Mouse (Mus musculus): ENCODE measurements around the gene Gpr89. TPM values are rescaled to one million over a fixed set of nuclear protein-coding genes. Genes with fewer than 3 reads are reported as not detected.

The Gpr89 gene
- polyA plus RNA-seq, 1 experiment: 21.4 TPM

DNA sequence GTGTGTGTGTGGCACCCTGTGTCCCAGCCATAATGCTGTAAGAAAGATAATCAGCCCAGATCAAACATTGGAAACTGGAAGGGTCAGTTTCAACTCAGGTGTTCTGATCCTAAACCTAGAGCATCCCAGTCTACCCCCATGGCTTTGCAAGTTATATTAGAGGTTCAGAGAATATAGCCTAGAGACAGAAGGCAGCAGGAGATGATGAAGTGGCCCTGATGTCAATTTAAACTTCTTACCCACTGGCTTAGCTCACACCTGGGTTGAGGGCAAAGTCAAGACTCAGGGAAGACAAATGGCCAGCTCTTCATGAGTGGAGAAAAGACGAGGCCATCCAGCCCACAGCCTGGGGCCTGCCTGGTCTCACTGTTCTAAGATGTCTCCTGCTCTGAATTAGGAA is 76.2 kb downstream of the Gpr89 start, which contains the start of the genes Pdzk1 and Cd160:
Pdzk1 (plus strand) TSS at position 301 of the 400 bp plus-strand sequence.
Cd160 (minus strand) TSS at position 368 of the 400 bp plus-strand sequence.
- H3K4me3 ChIP-seq (ENCODE audit: insufficient read depth, low read length): no peak within 1 kb of the TSS
- no peaks in the 10 kb centered on the region for H3K4me1 ChIP-seq (ENCODE audit: control insufficient read depth, insufficient read depth, low read length)
- H3K27ac ChIP-seq (ENCODE audit: insufficient read depth, low read depth, low read length): no peak within 1 kb of the TSS
- no peak for TF ChIP-seq POLR2A (IDR thresholded peaks at IDR 0.05; ENCODE audit: borderline replicate concordance, low read depth, low read length)
- no peak for TF ChIP-seq CTCF (IDR thresholded peaks at IDR 0.05; ENCODE audit: low read depth, low read length)

DNA sequence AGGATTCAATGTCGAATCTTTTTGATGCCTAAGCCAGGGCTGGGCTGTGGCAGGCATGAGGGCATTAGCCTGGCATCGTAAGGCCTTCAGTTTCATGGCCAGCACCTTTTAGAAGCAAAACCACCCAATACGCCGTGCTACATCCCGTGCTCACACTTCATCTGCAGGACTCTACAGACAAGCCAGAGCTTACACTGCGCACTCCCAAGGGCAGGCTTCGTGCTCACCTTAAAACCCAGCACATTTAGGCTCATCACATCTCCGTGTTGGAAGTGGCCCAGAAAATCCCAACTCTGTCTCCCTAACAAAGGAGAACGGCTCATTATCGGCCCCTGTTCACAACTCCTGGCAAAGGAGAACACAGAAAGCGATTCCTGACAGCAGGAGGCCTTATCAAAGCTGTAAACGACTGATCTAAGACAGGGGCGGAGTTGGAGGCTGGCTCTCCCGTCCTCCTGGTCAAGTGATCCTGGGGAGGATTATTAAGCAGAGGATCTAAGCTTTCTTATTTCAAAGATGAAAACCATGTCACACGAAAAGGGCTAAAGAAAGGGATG is 76.8 kb downstream of the Gpr89 start:
- TF ChIP-seq POLR2A (IDR thresholded peaks at IDR 0.05; ENCODE audit: borderline replicate concordance, low read depth, low read length) (no peak), CTCF (IDR thresholded peaks at IDR 0.05; ENCODE audit: low read depth, low read length) (no peak)
- no peak overlapping the region for H3K4me3 ChIP-seq (ENCODE audit: insufficient read depth, low read length)
- no peak overlapping the region for H3K27ac ChIP-seq (ENCODE audit: insufficient read depth, low read depth, low read length)
- H3K4me1 ChIP-seq (ENCODE audit: control insufficient read depth, insufficient read depth, low read length): no peaks in the 10 kb centered on the region

DNA sequence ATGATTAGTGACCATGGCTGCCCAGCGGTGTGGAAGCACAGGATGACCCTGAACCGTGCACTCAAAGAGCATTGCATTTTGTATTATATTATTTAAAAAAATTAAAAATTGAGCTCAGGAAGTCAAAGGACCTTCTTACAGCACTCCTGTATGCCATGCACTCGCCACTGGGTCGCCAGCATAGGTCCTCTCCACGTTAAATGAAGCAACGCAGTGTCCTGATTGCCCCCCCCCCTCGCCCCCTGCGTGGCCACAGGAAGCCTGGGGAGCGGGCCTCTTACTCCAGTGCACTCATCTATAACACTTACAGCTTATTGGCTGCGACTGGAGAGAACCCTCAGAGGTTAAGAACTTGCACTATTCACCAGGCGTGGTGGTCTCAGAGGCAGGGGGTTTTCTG is 79.9 kb downstream of the Gpr89 start:
- TF ChIP-seq CTCF (IDR thresholded peaks at IDR 0.05; ENCODE audit: low read depth, low read length) (no peak), POLR2A (IDR thresholded peaks at IDR 0.05; ENCODE audit: borderline replicate concordance, low read depth, low read length) (no peak)
- Histone ChIP-seq H3K27ac (ENCODE audit: insufficient read depth, low read depth, low read length) (no peak overlapping the region), H3K4me3 (ENCODE audit: insufficient read depth, low read length) (no peak overlapping the region), H3K4me1 (ENCODE audit: control insufficient read depth, insufficient read depth, low read length) (peaks cover 7% of the 10 kb centered on the region)

DNA sequence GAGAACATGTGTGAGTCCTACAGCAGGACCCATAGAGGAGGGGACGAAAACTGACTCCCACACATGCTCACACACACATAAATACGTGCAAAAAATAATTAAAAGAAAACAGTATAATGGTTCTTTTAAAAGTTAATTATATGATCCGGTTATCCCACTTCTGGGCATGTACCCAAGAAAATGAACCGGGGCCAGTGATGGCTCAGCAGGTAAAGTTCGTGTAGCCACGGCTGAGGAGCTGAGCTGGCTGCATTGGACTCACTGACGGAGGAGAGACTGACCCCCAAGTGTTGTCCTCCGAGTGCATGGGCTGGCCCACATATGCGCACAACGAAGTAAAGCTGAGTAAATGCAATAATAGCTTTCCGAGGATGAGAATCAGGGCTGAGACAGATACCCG is 80.5 kb downstream of the Gpr89 start:
- H3K4me3 ChIP-seq (ENCODE audit: insufficient read depth, low read length): no peak overlapping the region
- H3K27ac ChIP-seq (ENCODE audit: insufficient read depth, low read depth, low read length): no peak overlapping the region
- H3K4me1 ChIP-seq (ENCODE audit: control insufficient read depth, insufficient read depth, low read length): peaks cover 13% of the 10 kb centered on the region
- no peak for TF ChIP-seq POLR2A (IDR thresholded peaks at IDR 0.05; ENCODE audit: borderline replicate concordance, low read depth, low read length)

DNA sequence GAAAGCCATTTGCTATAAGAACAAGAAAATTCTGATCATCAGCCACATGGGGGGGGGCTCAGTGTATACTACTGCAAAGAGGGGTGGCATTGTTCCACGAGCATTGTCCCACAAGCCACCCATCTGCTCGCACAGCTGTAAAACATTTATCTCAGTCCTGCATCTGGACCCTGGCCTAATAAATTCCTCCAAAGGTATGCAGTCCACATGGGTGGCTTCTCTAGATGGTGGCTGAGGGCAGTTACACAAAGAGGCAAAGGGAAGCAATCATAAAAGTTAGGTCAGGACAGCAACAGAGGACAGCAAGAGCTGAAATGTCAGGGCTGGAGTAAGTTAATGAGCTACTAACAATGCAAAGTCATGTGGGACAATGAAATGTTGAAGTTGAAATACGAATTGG is 81.4 kb downstream of the Gpr89 start:
- peaks cover 13% of the 10 kb centered on the region for H3K4me1 ChIP-seq (ENCODE audit: control insufficient read depth, insufficient read depth, low read length)
- TF ChIP-seq POLR2A (IDR thresholded peaks at IDR 0.05; ENCODE audit: borderline replicate concordance, low read depth, low read length) (no peak), CTCF (IDR thresholded peaks at IDR 0.05; ENCODE audit: low read depth, low read length) (no peak)
- no peak overlapping the region for H3K27ac ChIP-seq (ENCODE audit: insufficient read depth, low read depth, low read length)
- H3K4me3 ChIP-seq (ENCODE audit: insufficient read depth, low read length): no peak overlapping the region

DNA sequence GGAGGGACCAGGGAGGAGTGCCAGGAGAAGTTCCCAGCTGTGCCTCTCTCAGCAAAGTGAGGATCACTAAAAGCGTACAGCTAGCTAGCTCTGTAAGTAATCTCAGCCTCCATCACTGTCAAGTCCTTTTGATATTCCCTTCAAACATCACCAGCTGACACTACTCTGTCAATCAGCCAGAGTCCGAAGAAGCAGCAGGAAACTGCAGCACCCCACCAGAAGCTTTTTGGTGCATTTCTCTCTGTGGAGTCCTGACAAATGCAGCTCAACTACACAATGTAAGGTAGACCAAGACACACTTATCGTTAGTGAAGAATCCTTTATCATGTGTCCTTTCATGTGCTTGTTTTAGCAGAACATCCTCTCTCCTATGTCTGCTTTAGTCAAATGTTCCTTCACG is 83.6 kb downstream of the Gpr89 start:
- H3K4me1 ChIP-seq (ENCODE audit: control insufficient read depth, insufficient read depth, low read length): peaks cover 13% of the 10 kb centered on the region
- H3K27ac ChIP-seq (ENCODE audit: insufficient read depth, low read depth, low read length): no peak overlapping the region
- no peak overlapping the region for H3K4me3 ChIP-seq (ENCODE audit: insufficient read depth, low read length)
- TF ChIP-seq POLR2A (IDR thresholded peaks at IDR 0.05; ENCODE audit: borderline replicate concordance, low read depth, low read length) (no peak), CTCF (IDR thresholded peaks at IDR 0.05; ENCODE audit: low read depth, low read length) (no peak)

DNA sequence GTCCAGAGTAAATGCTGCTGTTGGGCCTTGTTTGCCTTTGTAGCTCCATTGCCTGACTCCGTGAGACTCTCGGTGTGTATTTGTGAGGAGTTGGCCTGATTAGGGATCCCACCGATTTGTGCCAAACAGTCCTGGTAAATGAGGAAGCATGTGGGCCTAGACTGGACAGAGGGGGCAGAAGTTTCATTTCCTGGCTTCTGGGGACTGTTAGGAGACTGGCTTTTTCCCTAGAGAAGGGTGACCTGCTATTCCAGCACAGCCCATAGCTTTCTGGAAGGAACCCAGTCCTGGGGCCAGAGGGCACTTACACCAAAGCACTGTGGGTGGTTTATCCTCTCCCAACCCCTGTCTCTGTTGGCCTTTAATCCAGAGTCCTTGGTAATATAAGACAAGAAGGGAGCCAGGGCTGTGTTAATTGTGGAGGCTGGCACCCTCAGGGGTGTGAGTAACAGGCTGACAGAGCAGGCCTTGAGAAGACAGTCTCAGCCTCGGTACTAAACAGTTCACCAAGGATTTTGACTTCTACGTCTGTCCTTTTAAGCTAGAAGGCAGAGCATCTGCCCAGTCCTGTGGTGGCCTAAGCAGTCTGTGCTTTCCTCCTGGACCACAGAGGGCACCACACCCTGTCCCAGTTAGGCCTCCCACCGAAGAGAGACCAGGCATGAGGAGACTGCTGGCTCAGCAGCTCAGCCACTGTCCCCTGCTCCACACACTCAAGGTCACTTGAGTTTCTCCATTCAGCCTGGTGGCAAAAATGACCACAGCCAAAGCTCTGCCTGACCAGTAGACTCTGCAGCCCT is 84.8 kb downstream of the Gpr89 start:
- Histone ChIP-seq H3K27ac (ENCODE audit: insufficient read depth, low read depth, low read length) (no peak overlapping the region), H3K4me1 (ENCODE audit: control insufficient read depth, insufficient read depth, low read length) (peaks cover 13% of the 10 kb centered on the region), H3K4me3 (ENCODE audit: insufficient read depth, low read length) (no peak overlapping the region)
- TF ChIP-seq CTCF (IDR thresholded peaks at IDR 0.05; ENCODE audit: low read depth, low read length) (no peak), POLR2A (IDR thresholded peaks at IDR 0.05; ENCODE audit: borderline replicate concordance, low read depth, low read length) (no peak)

Other genes with a start within 250 kb of the Gpr89 start
- gene Ankrd35, start 235.2 kb downstream of the Gpr89 start, polyA plus RNA-seq (2012; ENCODE audit: insufficient read depth, insufficient read length, missing spikeins): not detected in 2 replicates
- gene Pias3, start 209.0 kb downstream of the Gpr89 start, polyA plus RNA-seq (2012; ENCODE audit: insufficient read depth, insufficient read length, missing spikeins): 43.5 and 44.0 TPM in 2 replicates
- not detected in 2 replicates for gene Nudt17, start 196.8 kb downstream of the Gpr89 start, polyA plus RNA-seq (2012; ENCODE audit: insufficient read depth, insufficient read length, missing spikeins)
- 41.6 and 49.1 TPM in 2 replicates for gene Polr3c, start 177.7 kb downstream of the Gpr89 start, polyA plus RNA-seq (2012; ENCODE audit: insufficient read depth, insufficient read length, missing spikeins)
- 69.5 and 74.8 TPM in 2 replicates for gene Rnf115, start 177.7 kb downstream of the Gpr89 start, polyA plus RNA-seq (2012; ENCODE audit: insufficient read depth, insufficient read length, missing spikeins)
- not detected in 2 replicates for gene Pdzk1, start 76.1 kb downstream of the Gpr89 start, polyA plus RNA-seq (2012; ENCODE audit: insufficient read depth, insufficient read length, missing spikeins)
- not detected in 2 replicates for gene Cd160, start 76.0 kb downstream of the Gpr89 start, polyA plus RNA-seq (2012; ENCODE audit: insufficient read depth, insufficient read length, missing spikeins)
- 0.31 TPM in 1 of 2 replicates, not detected in the other for gene Gja5, start 653 bp downstream of the Gpr89 start, polyA plus RNA-seq (2012; ENCODE audit: insufficient read depth, insufficient read length, missing spikeins)
- not detected in 2 replicates for gene Gja8, start 20.7 kb upstream of the Gpr89 start, polyA plus RNA-seq (2012; ENCODE audit: insufficient read depth, insufficient read length, missing spikeins)

Measured in bone marrow macrophage, adult 2 months (primary cell).